15 mouse cellular contexts compared by ENCODE assay signal in the genomic region with DNA sequence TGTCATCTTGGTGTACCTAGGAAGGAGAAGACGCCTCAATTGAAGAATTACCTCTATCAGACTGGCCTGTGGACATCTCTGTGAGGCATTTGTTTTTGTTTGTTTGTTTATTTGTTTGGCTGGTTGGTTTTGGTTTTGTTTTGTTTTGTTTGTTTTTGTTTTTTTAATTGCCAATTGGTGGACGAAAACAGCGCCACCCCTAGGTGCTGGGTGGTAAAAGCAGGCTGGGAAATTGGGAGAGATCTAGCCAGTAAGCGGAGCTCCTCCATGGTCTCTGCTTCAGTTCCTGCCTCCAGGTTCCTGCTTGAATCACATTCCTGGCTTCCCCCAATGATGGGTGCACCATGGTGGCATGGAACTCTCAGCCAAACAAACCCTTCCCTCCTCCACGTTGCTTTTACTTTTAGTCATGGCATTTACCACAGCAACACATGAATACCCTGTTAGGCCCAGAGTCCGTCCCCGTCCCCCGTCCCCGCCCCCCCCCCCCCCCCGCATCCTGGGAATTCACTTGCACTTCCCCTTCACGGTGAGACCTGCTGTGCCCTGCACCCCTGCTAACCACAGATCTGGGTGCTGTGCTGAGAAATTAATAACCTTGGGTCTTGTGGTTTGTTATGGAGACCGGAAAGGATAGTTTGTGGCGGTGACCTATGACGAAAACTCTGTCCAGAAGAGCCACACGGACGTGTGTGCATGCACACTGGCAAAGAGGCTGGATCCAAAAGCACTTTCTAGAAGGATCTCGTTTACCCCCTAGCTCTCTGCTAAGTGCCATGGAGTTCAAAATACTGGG. TPM values are rescaled to one million over a fixed set of nuclear protein-coding genes. Genes with fewer than 3 reads are reported as not detected.
DNase-seq lines count a peak whose midpoint lies in the region; ATAC-seq and TF ChIP-seq lines count a peak whose summit lies in the region.
"Had no signal": no experiment of that assay in that cellular context is flagged by ENCODE, and none has a peak within 500 bp of the region (broad histone marks: within the 10 kb centered on the region; RNA-seq: fewer than 3 reads in every experiment).

No protein-coding gene starts in this region.

- peak; percentile 27; the same call in 1 of the 2 replicates for TF ChIP-seq CTCF in kidney, postnatal 0 days (IDR thresholded peaks at IDR 0.05; ENCODE audit: low read depth)
- 0 out of 2 replicates have a peak, but pooled peaks have one; percentile 23 for TF ChIP-seq CTCF in midbrain, postnatal 0 days (IDR thresholded peaks at IDR 0.05)
- TF ChIP-seq CTCF in brain, embryonic 14.5 days (IDR thresholded peaks at IDR 0.05; ENCODE audit: borderline replicate concordance, extremely low read depth, insufficient read depth, insufficient read length), result 0 out of 2 replicates have a peak, but pooled peaks have one; percentile 3

- no peak overlapping the region for H3K9ac ChIP-seq in kidney, postnatal 0 days (ENCODE audit: low read depth, low read length)
- no peak overlapping the region for H3K9ac ChIP-seq in kidney, embryonic 15.5 days
- no peak overlapping the region for H3K9ac ChIP-seq in midbrain, postnatal 0 days (replicated peaks; ENCODE audit: low read length, poor library complexity, severe bottlenecking)
- H3K9ac ChIP-seq in midbrain, embryonic 14.5 days (replicated peaks; ENCODE audit: low read length), result no peak overlapping the region
- H3K9ac ChIP-seq: forebrain, embryonic 12.5 days; limb, embryonic 12.5 days had no signal

- no peak overlapping the region for H3K4me2 ChIP-seq in kidney, postnatal 0 days (ENCODE audit: low read length)
- H3K4me2 ChIP-seq in kidney, embryonic 15.5 days, result no peak overlapping the region
- no peak overlapping the region for H3K4me2 ChIP-seq in midbrain, postnatal 0 days (ENCODE audit: low read depth, low read length, poor library complexity, severe bottlenecking)
- no peak overlapping the region for H3K4me2 ChIP-seq in midbrain, embryonic 14.5 days (ENCODE audit: low read length)
- H3K4me2 ChIP-seq: forebrain, embryonic 12.5 days; limb, embryonic 12.5 days had no signal

- no peaks in the 10 kb centered on the region for H3K27me3 ChIP-seq in kidney, postnatal 0 days (ENCODE audit: insufficient read depth, low read length)
- H3K27me3 ChIP-seq in kidney, embryonic 15.5 days, result no peaks in the 10 kb centered on the region
- H3K27me3 ChIP-seq in midbrain, postnatal 0 days (ENCODE audit: insufficient read depth, low read length), result no peaks in the 10 kb centered on the region
- no peaks in the 10 kb centered on the region for H3K27me3 ChIP-seq in midbrain, embryonic 14.5 days (ENCODE audit: control insufficient read depth, insufficient read depth, low read length)
- H3K27me3 ChIP-seq: forebrain, embryonic 12.5 days; limb, embryonic 12.5 days had no signal

- ATAC-seq in kidney, postnatal 0 days (replicated peaks; ENCODE audit: low FRiP score, low read depth), result no peak
- no peak for ATAC-seq in kidney, embryonic 15.5 days (replicated peaks; ENCODE audit: low FRiP score)
- ATAC-seq in midbrain, postnatal 0 days (ENCODE audit: low FRiP score), result no peak
- ATAC-seq in midbrain, embryonic 14.5 days (ENCODE audit: low FRiP score, low TSS enrichment), result no peak
- ATAC-seq: activated CD4-positive, CD25-positive, alpha-beta regulatory T cell, adult 4 months had no signal

- peaks cover 41% of the 10 kb centered on the region for H3K4me1 ChIP-seq in kidney, postnatal 0 days (replicated peaks; ENCODE audit: insufficient read depth, low read length)
- H3K4me1 ChIP-seq in kidney, embryonic 15.5 days, result peaks cover 63% of the 10 kb centered on the region
- peaks cover 13% of the 10 kb centered on the region for H3K4me1 ChIP-seq in midbrain, postnatal 0 days (ENCODE audit: insufficient read depth, low read length)
- peaks cover 22% of the 10 kb centered on the region for H3K4me1 ChIP-seq in midbrain, embryonic 14.5 days (ENCODE audit: control insufficient read depth, insufficient read depth, low read length)

- H3K4me3 ChIP-seq in kidney, postnatal 0 days (replicated peaks; ENCODE audit: low read depth, low read length), result no peak overlapping the region
- H3K4me3 ChIP-seq in kidney, embryonic 15.5 days (replicated peaks), result no peak overlapping the region
- no peak overlapping the region for H3K4me3 ChIP-seq in midbrain, postnatal 0 days (ENCODE audit: low read depth, low read length)
- H3K4me3 ChIP-seq in midbrain, embryonic 14.5 days (replicated peaks; ENCODE audit: low read depth, low read length), result no peak overlapping the region
- H3K4me3 ChIP-seq: forebrain, embryonic 12.5 days; hindbrain, embryonic 10.5 days; limb, embryonic 12.5 days had no signal

- H3K9me3 ChIP-seq in kidney, postnatal 0 days (replicated peaks; ENCODE audit: low read length), result no peaks in the 10 kb centered on the region
- H3K9me3 ChIP-seq in kidney, embryonic 15.5 days (replicated peaks), result no peaks in the 10 kb centered on the region
- H3K9me3 ChIP-seq in midbrain, postnatal 0 days (ENCODE audit: low read length), result no peaks in the 10 kb centered on the region
- H3K9me3 ChIP-seq in midbrain, embryonic 14.5 days (ENCODE audit: control insufficient read depth, low read length), result no peaks in the 10 kb centered on the region
- H3K9me3 ChIP-seq: hindbrain, embryonic 10.5 days; limb, embryonic 12.5 days had no signal

- 92% methylated on average over 16 of the region's 17 CpGs for WGBS in kidney, postnatal 0 days
- 92% methylated on average over 17 of the region's 17 CpGs for WGBS in kidney, embryonic 15.5 days
- WGBS in midbrain, postnatal 0 days, result 95% methylated on average over 17 of the region's 17 CpGs
- 94% methylated on average over 17 of the region's 17 CpGs for WGBS in midbrain, embryonic 14.5 days

- H3K27ac ChIP-seq in kidney, postnatal 0 days, result no peak overlapping the region
- H3K27ac ChIP-seq in kidney, embryonic 15.5 days, result no peak overlapping the region
- no peak overlapping the region for H3K27ac ChIP-seq in midbrain, postnatal 0 days (ENCODE audit: low read depth, low read length)
- H3K27ac ChIP-seq in midbrain, embryonic 14.5 days (replicated peaks; ENCODE audit: low read depth, low read length), result no peak overlapping the region
- H3K27ac ChIP-seq: forebrain, embryonic 12.5 days; hindbrain, embryonic 10.5 days; limb, embryonic 12.5 days had no signal

- no peak for DNase-seq in kidney, postnatal 0 days (ENCODE audit: low spot score)
- no peak for DNase-seq in midbrain, postnatal 0 days (ENCODE audit: low spot score)
- DNase-seq in midbrain, embryonic 14.5 days, result no peak
- no peak for DNase-seq in brain, embryonic 14.5 days (ENCODE audit: low read depth)
- no peak for DNase-seq in right cerebral cortex, postnatal 10 days (ENCODE audit: low spot score in 2 of 2)
- DNase-seq in heart, adult 8-10 months (ENCODE audit: low spot score), result no peak
- DNase-seq: cerebellum, postnatal 14 days; kidney, adult 9 months; spleen, adult 18-20 months; thymus, postnatal 14 days had no signal

- no peak for TF ChIP-seq POLR2A in brain, embryonic 14.5 days (IDR thresholded peaks at IDR 0.05; ENCODE audit: borderline replicate concordance, extremely low read depth, insufficient read depth, insufficient read length, poor library complexity, severe bottlenecking)

- H3K36me3 ChIP-seq in kidney, postnatal 0 days (ENCODE audit: insufficient read depth, low read length), result 0 out of 2 replicates have a peak, but pooled peaks cover 3% of the 10 kb centered on the region
- peaks cover 5% of the 10 kb centered on the region; the same call in 1 of the 2 replicates for H3K36me3 ChIP-seq in kidney, embryonic 15.5 days
- peaks cover 4% of the 10 kb centered on the region for H3K36me3 ChIP-seq in midbrain, postnatal 0 days (ENCODE audit: insufficient read depth, low read length)
- no peaks in the 10 kb centered on the region for H3K36me3 ChIP-seq in midbrain, embryonic 14.5 days (ENCODE audit: control insufficient read depth, insufficient read depth, low read length)

RNA-seq across cellular contexts. Expression of gene Hdac7, which starts 27.9 kb away (rescaled TPM):
- 24.5 and 24.7 TPM in 2 replicates for polyA plus RNA-seq in kidney, postnatal 0 days (2015; fragmentation: Nextera tagmentation; extraction: Ambion mirVana)
- 29.9 and 35.2 TPM in 2 replicates for polyA plus RNA-seq in kidney, embryonic 15.5 days (2015; fragmentation: Nextera tagmentation; extraction: Ambion mirVana)
- total RNA-seq in midbrain, postnatal 0 days (2014; rRNA removed), result 22.4 and 24.2 TPM in 2 replicates
- 28.7 and 29.2 TPM in 2 replicates for polyA plus RNA-seq in midbrain, postnatal 0 days (2015; fragmentation: Nextera tagmentation; extraction: Ambion mirVana)
- polyA plus RNA-seq in midbrain, embryonic 14.5 days (2014; fragmentation: Nextera tagmentation; extraction: Ambion mirVana), result 29.8 and 30.5 TPM in 2 replicates
- polyA plus RNA-seq in brain, embryonic 14.5 days (2012; rRNA removed), result 78.2 and 82.1 TPM in 2 replicates
- total RNA-seq in heart, adult 8-10 months (2022), result 10 to 100 TPM; 22.9 to 29.0 (median 26.5) TPM

RNA-seq across cellular contexts. Expression of gene Slc48a1, which starts 38.1 kb away (rescaled TPM):
- polyA plus RNA-seq in kidney, postnatal 0 days (2015; fragmentation: Nextera tagmentation; extraction: Ambion mirVana), result 86.9 and 108 TPM in 2 replicates
- polyA plus RNA-seq in kidney, embryonic 15.5 days (2015; fragmentation: Nextera tagmentation; extraction: Ambion mirVana), result 57.5 and 58.8 TPM in 2 replicates
- total RNA-seq in midbrain, postnatal 0 days (2014; rRNA removed), result 61.5 and 78.8 TPM in 2 replicates
- polyA plus RNA-seq in midbrain, postnatal 0 days (2015; fragmentation: Nextera tagmentation; extraction: Ambion mirVana), result 152 and 173 TPM in 2 replicates
- 72.9 and 100 TPM in 2 replicates for polyA plus RNA-seq in midbrain, embryonic 14.5 days (2014; fragmentation: Nextera tagmentation; extraction: Ambion mirVana)
- polyA plus RNA-seq in brain, embryonic 14.5 days (2012; rRNA removed), result 34.5 and 39.5 TPM in 2 replicates
- 10 to 100 TPM; 63.6 to 76.6 (median 67.9) TPM for total RNA-seq in heart, adult 8-10 months (2022)

RNA-seq across cellular contexts. Expression of gene Rapgef3, which starts 48.6 kb away (rescaled TPM):
- polyA plus RNA-seq in kidney, postnatal 0 days (2015; fragmentation: Nextera tagmentation; extraction: Ambion mirVana), result 27.5 and 29.2 TPM in 2 replicates
- polyA plus RNA-seq in kidney, embryonic 15.5 days (2015; fragmentation: Nextera tagmentation; extraction: Ambion mirVana), result 23.0 and 29.7 TPM in 2 replicates
- 34.9 and 39.7 TPM in 2 replicates for total RNA-seq in midbrain, postnatal 0 days (2014; rRNA removed)
- polyA plus RNA-seq in midbrain, postnatal 0 days (2015; fragmentation: Nextera tagmentation; extraction: Ambion mirVana), result 15.8 and 16.5 TPM in 2 replicates
- 7.2 and 8.8 TPM in 2 replicates for polyA plus RNA-seq in midbrain, embryonic 14.5 days (2014; fragmentation: Nextera tagmentation; extraction: Ambion mirVana)
- 19.7 and 20.4 TPM in 2 replicates for polyA plus RNA-seq in brain, embryonic 14.5 days (2012; rRNA removed)
- total RNA-seq in heart, adult 8-10 months (2022), result 10 to 100 TPM; 20.5 to 27.4 (median 23.8) TPM
- polyA plus RNA-seq: activated CD4-positive, CD25-positive, alpha-beta regulatory T cell, adult 4 months had no signal
